Mouse (Mus musculus) bone marrow macrophage, adult 2 months (primary cell): ENCODE results near the gene Klhl36.

Experiments
- CTCF ChIP-seq: IDR thresholded peaks from 2 replicates; pipeline ENCODE4 v1.5.1; 2012; ENCODE audit warnings: low read depth, mild to moderate bottlenecking, low read length, moderate library complexity
- POLR2A ChIP-seq: IDR thresholded peaks from 2 replicates; pipeline ENCODE4 v1.6.1; 2012; ENCODE audit warnings: mild to moderate bottlenecking, low read depth, low read length, borderline replicate concordance

DNA sequence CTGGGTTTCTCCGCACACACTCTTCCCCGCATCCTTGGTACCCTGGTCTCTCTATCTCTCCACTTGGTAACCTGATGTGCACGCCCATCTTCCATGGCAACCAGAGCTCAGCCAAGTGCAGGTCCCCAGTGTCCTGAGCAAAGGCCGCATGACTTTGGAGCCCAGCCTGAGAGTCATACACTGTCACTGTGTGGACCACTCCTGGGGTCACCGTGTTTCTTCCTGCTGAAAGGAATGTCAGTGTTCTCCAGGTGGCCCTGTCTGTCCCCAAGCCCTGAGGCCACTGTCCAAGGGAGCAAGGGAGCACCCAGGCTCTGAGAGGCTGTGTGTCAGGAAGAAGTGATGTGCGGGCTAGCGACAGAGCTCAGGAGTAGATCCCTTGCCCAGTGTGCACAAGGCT is 21.2 kb downstream of the Klhl36 start:
- TF ChIP-seq CTCF: no peak
- no peak for TF ChIP-seq POLR2A
